Mouse (Mus musculus): Measurements from ENCODE around the gene Dhx9.

GRCm38 (mm10) chr1:153443019-153443418 is 44.4 kb downstream of the Dhx9 start:
- TF ChIP-seq TAL1 (IDR thresholded peaks at IDR 0.05; ENCODE audit: low read length) (no peak), GATA1 (IDR thresholded peaks at IDR 0.05; ENCODE audit: low read length) (no peak)

Data from erythroblast, embryonic 14.5 days (primary cell).